Mouse (Mus musculus): ENCODE measurements at regions not wholly inside any gene's neighbourhood (a gene's known extent, or its start where the extent isn't known, plus 50 kb on each side); places are given as distances from the start of the nearest gene placed in this dataset.

- TF ChIP-seq CTCF (IDR thresholded peaks at IDR 0.05; ENCODE audit: low read depth, low read length) (no peak), POLR2A (IDR thresholded peaks at IDR 0.05; ENCODE audit: extremely low read depth, insufficient read depth, low read length) (no peak)
Measured at GRCm38 (mm10) chr12:29280081-29280788, 247.9 kb upstream of the Myt1l start.

Measured in liver, adult 2 months (tissue).